Mouse (Mus musculus) urinary bladder, adult 2 months (tissue): ENCODE measurements at regions not wholly inside any gene's neighbourhood (a gene's known extent, or its start where the extent isn't known, plus 50 kb on each side); places are given as distances from the start of the nearest gene placed in this dataset.

Experiments
- DNase-seq: peaks from one replicate; pipeline ENCODE4 v3.0.0; 2022; ENCODE audit warnings: low spot score

- no peak for DNase-seq
Observed at GRCm38 (mm10) chr13:107944831-107945230, 99.4 kb upstream of the Smim15 start.

- DNase-seq: no peak
Observed at GRCm38 (mm10) chr13:107942979-107943378, 101.3 kb upstream of the Smim15 start.

- DNase-seq: no peak
Observed at GRCm38 (mm10) chr13:107942297-107942962, 101.8 kb upstream of the Smim15 start.

- DNase-seq: no peak
Observed at GRCm38 (mm10) chr13:107939916-107940646, 104.2 kb upstream of the Smim15 start.

- DNase-seq: no peak
Observed at GRCm38 (mm10) chr13:107935611-107936010, 108.6 kb upstream of the Smim15 start.

GRCm38 (mm10) chr13:107934691-107935090 is 109.6 kb upstream of the Smim15 start:
- DNase-seq: no peak

- DNase-seq: no peak
Observed at GRCm38 (mm10) chr13:107933598-107934571, 110.4 kb upstream of the Smim15 start.

GRCm38 (mm10) chr13:107932423-107933032 is 111.7 kb upstream of the Smim15 start:
- no peak for DNase-seq

GRCm38 (mm10) chr13:107931216-107931615 is 113.0 kb upstream of the Smim15 start:
- DNase-seq: no peak

GRCm38 (mm10) chr13:107927499-107928215 is 116.6 kb upstream of the Smim15 start:
- no peak for DNase-seq

- DNase-seq: no peak
Observed at GRCm38 (mm10) chr13:107925470-107925869, 118.8 kb upstream of the Smim15 start.

- DNase-seq: no peak
Observed at GRCm38 (mm10) chr13:107923129-107924114, 120.8 kb upstream of the Smim15 start.

GRCm38 (mm10) chr13:107919403-107919802 is 124.8 kb upstream of the Smim15 start:
- DNase-seq: no peak

- DNase-seq: no peak
Observed at GRCm38 (mm10) chr13:107918478-107918877, 125.8 kb upstream of the Smim15 start.

- DNase-seq: no peak
Observed at GRCm38 (mm10) chr13:107918065-107918464, 126.2 kb upstream of the Smim15 start.

GRCm38 (mm10) chr13:107917564-107917963 is 126.7 kb upstream of the Smim15 start:
- DNase-seq: no peak

GRCm38 (mm10) chr13:107910125-107910524 is 134.1 kb upstream of the Smim15 start:
- no peak for DNase-seq

GRCm38 (mm10) chr13:107909343-107910067 is 134.7 kb upstream of the Smim15 start:
- DNase-seq: no peak

GRCm38 (mm10) chr13:107907966-107908365 is 136.3 kb upstream of the Smim15 start:
- no peak for DNase-seq
